In genomic region chr19:16598653-16599297, GRCm38 (mm10) we compare ENCODE assay signal across 8 mouse cellular contexts.
DNase-seq lines count a peak whose midpoint lies in the region; ATAC-seq and TF ChIP-seq lines count a peak whose summit lies in the region.

No protein-coding gene starts in this region.

- H3K9ac ChIP-seq in hindbrain, embryonic 16.5 days (ENCODE audit: low read depth, low read length) = peak overlapping the region; percentile 47
- no peak overlapping the region for H3K9ac ChIP-seq in midbrain, embryonic 14.5 days (replicated peaks; ENCODE audit: low read length)

- no peak overlapping the region for H3K4me3 ChIP-seq in hindbrain, embryonic 16.5 days (ENCODE audit: low read length)
- H3K4me3 ChIP-seq in midbrain, embryonic 14.5 days (replicated peaks; ENCODE audit: low read depth, low read length) = no peak overlapping the region
- no peak overlapping the region; the same call in 1 of the 2 replicates for H3K4me3 ChIP-seq in gastrocnemius, adult 2 months

- 45% methylated on average over 11 of the region's 11 CpGs for WGBS in hindbrain, embryonic 16.5 days
- WGBS in midbrain, embryonic 14.5 days = 45% methylated on average over 11 of the region's 11 CpGs

- peaks cover 5% of the 10 kb centered on the region for H3K4me1 ChIP-seq in hindbrain, embryonic 16.5 days (ENCODE audit: control insufficient read depth, insufficient read depth, low read depth, low read length)
- no peaks in the 10 kb centered on the region for H3K4me1 ChIP-seq in midbrain, embryonic 14.5 days (ENCODE audit: control insufficient read depth, insufficient read depth, low read length)

- H3K27ac ChIP-seq in hindbrain, embryonic 16.5 days (ENCODE audit: low read depth, low read length) = no peak overlapping the region
- no peak overlapping the region for H3K27ac ChIP-seq in midbrain, embryonic 14.5 days (replicated peaks; ENCODE audit: low read depth, low read length)
- no peak overlapping the region for H3K27ac ChIP-seq in gastrocnemius, adult 2 months

- 0 out of 2 replicates have a peak, but pooled peaks have one; percentile 50 for ATAC-seq in erythroid progenitor cell, adult 5-6 weeks (replicated peaks; ENCODE audit: low FRiP score, poor library complexity, severe bottlenecking)
- ATAC-seq in hindbrain, embryonic 16.5 days = peak; percentile 68
- ATAC-seq in midbrain, embryonic 14.5 days (ENCODE audit: low FRiP score, low TSS enrichment) = peak; percentile 65; the same call in 1 of the 2 replicates

- H3K36me3 ChIP-seq in hindbrain, embryonic 16.5 days (ENCODE audit: control insufficient read depth, insufficient read depth, low read length) = no peaks in the 10 kb centered on the region
- H3K36me3 ChIP-seq in midbrain, embryonic 14.5 days (ENCODE audit: control insufficient read depth, insufficient read depth, low read length) = no peaks in the 10 kb centered on the region

- no peaks in the 10 kb centered on the region for H3K27me3 ChIP-seq in hindbrain, embryonic 16.5 days (replicated peaks; ENCODE audit: control insufficient read depth, insufficient read depth, low read length)
- H3K27me3 ChIP-seq in midbrain, embryonic 14.5 days (ENCODE audit: control insufficient read depth, insufficient read depth, low read length) = no peaks in the 10 kb centered on the region

- H3K4me2 ChIP-seq in hindbrain, embryonic 16.5 days (ENCODE audit: low read length) = peak overlapping the region; percentile 25
- peak overlapping the region; percentile 16; the same call in 1 of the 2 replicates for H3K4me2 ChIP-seq in midbrain, embryonic 14.5 days (ENCODE audit: low read length)

- DNase-seq in heart, adult 11 months = peak; percentile 94
- no peak for DNase-seq in heart, postnatal 36 days
- DNase-seq in midbrain, embryonic 14.5 days = peak; percentile 33
- no peak for DNase-seq in gastrocnemius, adult 2 months
- DNase-seq in ovary, postnatal 10 days (ENCODE audit: low spot score) = no peak
- DNase-seq in spleen, adult 18-20 months = no peak

- TF ChIP-seq CTCF in gastrocnemius, adult 2 months (IDR thresholded peaks at IDR 0.05) = no peak

- intact Hi-C loops in heart, postnatal 36 days (cut with DNase I) = loop anchor here (1.0 to 2.0 kb wide), 5 partner anchors 164 to 600 kb away; partner anchors contain the start of gene Gna14
- intact Hi-C loops in gastrocnemius, adult 2 months (cut with DNase I) = loop anchor here (1.0 to 2.0 kb wide), 3 partner anchors 166 to 534 kb away; no protein-coding TSS in a partner anchor

- no peaks in the 10 kb centered on the region for H3K9me3 ChIP-seq in hindbrain, embryonic 16.5 days (ENCODE audit: control insufficient read depth, low read length)
- no peaks in the 10 kb centered on the region for H3K9me3 ChIP-seq in midbrain, embryonic 14.5 days (ENCODE audit: control insufficient read depth, low read length)

Comparison
In these comparisons a context has a peak if more than half of its experiments do, and no peak if none do; other contexts are left out.
1. DNase-seq: peak in heart, adult 11 months (single experiment) and midbrain, embryonic 14.5 days (single experiment); none in heart, postnatal 36 days (0 of 2), gastrocnemius, adult 2 months (single experiment), ovary, postnatal 10 days (single experiment) and spleen, adult 18-20 months (0 of 2).
2. Peak in every context shown above with its lines, with median percentiles within 50 percentile points of each other: ATAC-seq.